Mouse (Mus musculus) right cerebral cortex, postnatal 25 days (tissue): Measurements from ENCODE around the gene Pole3.

Experiments used
- DNase-seq: peaks from one replicate; pipeline ENCODE4 v3.0.0; 2022

Pole3 gene

GRCm38 (mm10) chr4:62517538-62518415 lies 7.1 kb downstream of the Pole3 start:
- DNase-seq, result no peak

GRCm38 (mm10) chr4:62517046-62517445 lies 7.8 kb downstream of the Pole3 start:
- no peak for DNase-seq

GRCm38 (mm10) chr4:62516579-62516978 lies 8.3 kb downstream of the Pole3 start:
- DNase-seq, result no peak

- DNase-seq, result no peak
These were observed 8.8 kb downstream of the Pole3 start for GRCm38 (mm10) chr4:62516079-62516478.

- no peak for DNase-seq
These were observed 9.4 kb downstream of the Pole3 start for GRCm38 (mm10) chr4:62515490-62515889.

GRCm38 (mm10) chr4:62514995-62515394 lies 9.9 kb downstream of the Pole3 start:
- DNase-seq, result no peak

GRCm38 (mm10) chr4:62513998-62514506 lies 10.8 kb downstream of the Pole3 start:
- no peak for DNase-seq

- no peak for DNase-seq
These were observed 14.9 kb downstream of the Pole3 start for GRCm38 (mm10) chr4:62509946-62510345.

GRCm38 (mm10) chr4:62508839-62509238 lies 16.0 kb downstream of the Pole3 start:
- DNase-seq, result no peak

- DNase-seq, result no peak
These were observed 18.1 kb downstream of the Pole3 start for GRCm38 (mm10) chr4:62506798-62507197.

- no peak for DNase-seq
These were observed 18.9 kb downstream of the Pole3 start for GRCm38 (mm10) chr4:62505991-62506390.

GRCm38 (mm10) chr4:62503374-62503970 lies 21.4 kb downstream of the Pole3 start, which contains the start of gene Hdhd3:
TSS of gene Hdhd3 (minus strand) at chr4:62503467.
- DNase-seq, result no peak

- no peak for DNase-seq
These were observed 21.9 kb downstream of the Pole3 start for GRCm38 (mm10) chr4:62502969-62503368.

- peak; percentile 90 for DNase-seq
These were observed 22.7 kb downstream of the Pole3 start for GRCm38 (mm10) chr4:62501964-62502732.

- DNase-seq, result no peak
These were observed 23.3 kb downstream of the Pole3 start for GRCm38 (mm10) chr4:62501534-62501933.

GRCm38 (mm10) chr4:62500799-62501198 lies 24.1 kb downstream of the Pole3 start:
- no peak for DNase-seq

GRCm38 (mm10) chr4:62496815-62497214 lies 28.1 kb downstream of the Pole3 start:
- DNase-seq, result peak; percentile 59

GRCm38 (mm10) chr4:62495946-62496345 lies 28.9 kb downstream of the Pole3 start:
- DNase-seq, result no peak

GRCm38 (mm10) chr4:62494230-62494629 lies 30.6 kb downstream of the Pole3 start:
- no peak for DNase-seq

GRCm38 (mm10) chr4:62492682-62493081 lies 32.2 kb downstream of the Pole3 start:
- DNase-seq, result no peak

GRCm38 (mm10) chr4:62487914-62488313 lies 37.0 kb downstream of the Pole3 start:
- DNase-seq, result no peak

- DNase-seq, result no peak
These were observed 37.7 kb downstream of the Pole3 start for GRCm38 (mm10) chr4:62487172-62487571.

GRCm38 (mm10) chr4:62486162-62486696 lies 38.6 kb downstream of the Pole3 start:
- DNase-seq, result no peak
